Mouse (Mus musculus) yolk sac, embryonic 10.5 days (tissue): Measurements from ENCODE around the gene Sobp.
A peak's percentile ranks its signal among the peaks of the same experiment; 100 is the strongest.

ENCODE experiments used
- DNase-seq: peaks from one replicate; pipeline ENCODE4 v3.0.0-alpha.2; 2017; ENCODE audit warnings: low spot score

Gene Sobp

DNA sequence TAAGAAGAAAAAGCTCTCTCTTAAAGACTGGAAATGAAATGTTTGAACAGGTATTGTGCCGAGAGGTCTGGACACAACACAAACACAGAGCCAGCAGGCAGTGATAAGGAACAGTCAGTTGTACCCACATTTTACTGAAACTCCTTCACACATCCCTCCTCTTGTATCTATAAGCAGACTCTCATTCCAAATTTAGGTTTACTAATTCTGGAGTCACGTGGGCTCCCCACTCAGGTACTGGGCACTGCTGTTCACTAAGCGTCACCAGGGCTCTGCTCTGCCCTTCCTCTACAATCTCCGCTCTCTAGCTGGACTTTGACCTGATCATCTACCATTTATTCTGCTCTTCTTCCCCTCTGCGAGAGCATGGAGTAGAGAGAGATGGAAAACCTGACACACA is 15.4 kb downstream of the Sobp start:
- no peak for DNase-seq

GRCm38 (mm10) chr10:43155046-43155560 is 19.2 kb downstream of the Sobp start:
- peak; percentile 80 for DNase-seq

DNA sequence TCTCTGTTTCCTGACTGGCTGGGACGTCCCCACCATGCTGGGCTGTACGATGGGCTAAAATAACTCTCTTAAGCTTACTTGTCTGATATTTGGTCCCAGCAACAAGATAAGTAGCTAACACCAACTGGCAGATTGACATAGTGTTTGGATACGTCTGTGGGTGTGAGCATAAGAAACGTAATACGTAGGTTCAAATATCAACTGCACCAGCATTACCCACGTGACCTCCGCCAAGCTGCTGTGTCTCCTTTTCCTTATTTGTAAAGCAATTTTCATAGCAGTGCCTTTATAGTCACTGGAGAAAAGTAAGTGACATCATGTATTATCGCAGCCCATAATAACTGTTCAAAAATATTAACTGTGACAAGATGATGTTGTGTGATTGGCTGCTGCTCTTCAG is 21.7 kb downstream of the Sobp start:
- DNase-seq = no peak

DNA sequence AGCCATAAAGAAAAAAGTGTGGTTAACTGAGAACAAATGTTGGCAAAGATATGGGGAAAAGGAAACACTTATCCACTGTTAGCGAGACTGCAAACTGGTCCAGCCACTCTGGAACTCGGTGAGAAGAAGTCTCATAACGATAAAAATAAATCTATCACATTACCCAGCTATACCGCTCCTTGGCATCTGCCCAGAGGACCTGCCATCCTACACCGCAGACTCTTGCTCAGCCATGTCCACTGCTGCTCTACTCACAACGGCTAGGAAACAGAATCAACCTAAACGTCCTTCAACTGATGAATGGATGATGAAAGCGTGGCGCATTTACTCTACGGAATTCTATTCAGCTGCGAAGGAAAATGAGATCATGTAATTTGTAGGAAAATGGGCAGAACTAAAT is 25.9 kb downstream of the Sobp start:
- DNase-seq = no peak

- DNase-seq = no peak
Observed at GRCm38 (mm10) chr10:43143173-43143572, 31.2 kb downstream of the Sobp start.

GRCm38 (mm10) chr10:43134027-43134426 is 40.3 kb downstream of the Sobp start:
- DNase-seq = no peak

DNA sequence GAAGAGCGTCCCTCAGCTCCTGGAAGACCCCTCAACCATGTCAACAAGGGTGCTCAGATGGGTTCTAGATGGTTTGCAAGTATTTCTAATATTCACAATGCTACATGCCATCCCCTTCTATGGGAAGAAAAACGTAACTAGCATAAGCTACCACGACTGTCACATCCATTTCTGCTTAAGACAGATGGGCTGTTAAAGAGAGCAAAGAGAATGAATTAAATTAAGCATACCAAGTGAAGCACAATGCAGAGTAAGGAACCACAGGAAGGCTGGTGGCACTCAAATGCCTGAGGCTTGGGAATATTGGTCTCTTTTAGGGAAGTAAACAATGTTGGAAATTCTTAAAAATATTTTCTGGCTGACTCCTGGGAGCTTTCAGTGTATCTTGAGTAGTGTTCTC is 45.6 kb downstream of the Sobp start:
- no peak for DNase-seq

DNA sequence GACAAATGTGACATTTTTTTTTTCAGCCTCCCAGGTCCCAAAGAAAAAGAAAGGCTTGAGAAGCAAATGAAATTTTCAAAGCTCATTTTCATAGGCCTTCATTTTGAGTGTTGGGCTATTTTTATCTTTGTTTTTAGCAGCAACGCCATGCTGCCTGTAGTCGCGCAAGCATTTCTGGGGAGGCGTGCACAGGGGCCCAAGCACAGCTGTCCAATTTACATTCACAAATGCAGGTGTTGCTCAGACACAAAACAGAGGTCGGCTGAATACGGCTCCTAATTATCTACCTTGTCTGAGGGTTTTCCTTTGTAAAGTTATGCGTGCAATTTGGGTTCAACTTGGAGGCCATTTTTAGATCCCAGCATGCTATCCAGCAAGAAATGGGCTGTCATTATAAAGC is 49.8 kb downstream of the Sobp start:
- no peak for DNase-seq

GRCm38 (mm10) chr10:43124156-43124555 is 50.2 kb downstream of the Sobp start:
- no peak for DNase-seq

GRCm38 (mm10) chr10:43123422-43123821 is 50.9 kb downstream of the Sobp start:
- no peak for DNase-seq

- no peak for DNase-seq
Observed at GRCm38 (mm10) chr10:43120688-43121450, 53.5 kb downstream of the Sobp start.

GRCm38 (mm10) chr10:43116083-43116927 is 58.0 kb downstream of the Sobp start:
- no peak for DNase-seq

DNA sequence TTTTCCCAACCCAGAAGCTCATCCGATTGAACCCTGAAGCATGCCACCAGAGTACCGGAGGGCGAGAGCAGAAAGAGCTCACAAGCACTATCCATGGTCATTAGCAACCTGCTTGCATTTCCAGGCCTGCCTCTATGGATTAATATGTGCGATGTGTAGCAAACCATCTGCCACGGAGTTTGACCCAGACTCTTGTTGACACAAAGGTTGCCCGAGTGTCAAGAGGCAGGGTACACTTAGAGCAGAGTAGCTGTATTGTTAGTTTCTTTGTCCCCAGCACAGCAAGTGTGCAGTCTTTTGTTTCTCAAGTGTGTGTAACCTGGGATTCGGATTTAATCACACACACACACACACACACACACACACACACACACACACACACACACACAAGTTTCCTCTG is 62.0 kb downstream of the Sobp start:
- DNase-seq = no peak

DNA sequence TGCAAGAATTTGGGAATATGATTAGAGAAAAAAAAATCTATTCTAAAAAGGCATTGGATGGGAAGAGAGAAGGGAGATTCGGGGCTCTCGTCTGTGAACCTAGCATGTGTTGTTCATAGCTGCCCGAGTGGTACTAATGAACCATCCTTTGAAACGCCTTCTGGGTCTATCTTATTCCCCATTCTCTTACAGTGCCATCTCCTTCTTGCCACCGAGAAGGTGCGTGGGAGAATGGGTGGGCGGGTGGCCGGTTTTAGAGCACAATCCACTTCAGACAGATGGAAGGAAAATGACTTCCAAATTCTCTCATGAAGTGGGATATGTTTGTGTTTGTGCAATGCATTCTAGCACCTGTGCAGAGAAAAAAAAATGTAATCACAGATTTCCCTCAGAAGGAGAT is 67.7 kb downstream of the Sobp start:
- DNase-seq = no peak

DNA sequence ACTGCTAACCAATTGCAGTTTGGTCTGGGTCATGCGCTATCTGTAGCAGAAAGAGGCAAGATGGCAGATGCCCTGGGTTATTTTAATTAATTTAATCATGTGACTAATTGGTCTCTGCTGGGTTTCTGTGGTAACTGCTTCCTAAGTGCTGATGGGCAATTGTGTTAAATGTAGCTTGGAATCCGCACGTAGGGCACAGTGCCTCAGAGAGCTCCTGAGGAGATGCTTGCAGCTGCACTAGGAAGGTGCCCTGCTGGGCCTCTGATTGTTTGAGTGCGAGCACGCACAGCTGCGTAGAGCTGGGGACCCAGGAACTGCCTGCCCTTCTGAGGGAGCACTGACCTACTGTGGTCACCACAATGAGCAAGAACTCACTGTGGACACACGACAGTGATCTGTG is 68.1 kb downstream of the Sobp start:
- DNase-seq = no peak

DNA sequence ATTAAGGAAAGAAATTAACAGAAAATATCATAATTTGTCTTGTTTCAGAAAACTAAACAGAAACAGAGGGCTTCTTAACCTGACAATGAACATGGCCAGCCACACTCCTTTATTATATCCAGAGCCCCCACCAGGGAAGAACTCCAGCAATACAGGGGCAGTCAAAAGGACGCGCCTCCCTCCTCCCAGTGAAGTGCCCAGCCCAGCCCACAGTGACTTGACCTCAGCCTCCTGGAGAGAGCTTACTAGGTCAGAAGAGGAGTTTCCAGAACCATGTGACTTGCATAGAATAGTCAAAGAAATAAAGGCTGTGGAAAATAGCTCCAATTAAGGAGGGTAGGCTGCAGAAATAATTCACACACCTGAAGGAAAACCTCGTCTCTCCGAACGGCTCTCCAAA is 73.8 kb downstream of the Sobp start:
- DNase-seq = no peak

DNA sequence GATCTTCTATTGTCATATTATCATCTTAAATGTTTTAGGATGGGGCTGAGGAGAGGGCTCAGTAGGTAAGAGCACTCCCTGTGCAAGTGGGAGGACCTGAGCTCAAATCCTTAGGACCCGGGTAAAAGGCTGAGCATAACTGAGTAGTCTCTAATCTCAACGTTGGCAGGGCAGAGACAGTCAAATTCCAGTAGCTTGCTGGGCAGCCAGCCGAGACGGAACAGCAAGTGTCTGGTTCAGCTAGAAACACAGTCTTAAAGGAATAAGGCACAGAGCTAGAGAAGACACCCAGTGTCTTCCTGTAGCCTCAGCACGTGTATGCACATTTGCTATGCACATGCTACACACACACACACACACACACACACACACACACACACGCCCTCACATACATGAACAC is 75.1 kb downstream of the Sobp start:
- no peak for DNase-seq

- no peak for DNase-seq
Observed at GRCm38 (mm10) chr10:43097755-43098154, 76.6 kb downstream of the Sobp start.

DNA sequence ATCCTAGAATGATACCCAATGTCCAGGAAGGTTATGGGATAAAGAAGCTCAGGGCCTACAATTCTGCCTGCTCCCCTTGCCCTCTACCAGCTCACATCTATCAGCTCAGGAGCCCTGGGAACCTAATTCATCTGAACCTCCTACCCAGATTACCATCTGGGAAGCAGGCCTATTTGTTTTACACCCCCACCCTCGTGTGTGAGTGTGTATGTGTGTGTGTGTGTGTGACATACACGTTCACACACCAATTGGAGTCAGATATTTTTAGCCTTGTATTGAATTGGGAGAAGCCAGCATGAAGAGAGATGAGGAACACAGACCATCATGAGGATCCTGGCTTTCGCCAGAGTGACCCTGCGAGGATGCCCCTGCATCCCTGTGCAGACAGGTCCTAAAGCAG is 77.7 kb downstream of the Sobp start:
- no peak for DNase-seq

DNA sequence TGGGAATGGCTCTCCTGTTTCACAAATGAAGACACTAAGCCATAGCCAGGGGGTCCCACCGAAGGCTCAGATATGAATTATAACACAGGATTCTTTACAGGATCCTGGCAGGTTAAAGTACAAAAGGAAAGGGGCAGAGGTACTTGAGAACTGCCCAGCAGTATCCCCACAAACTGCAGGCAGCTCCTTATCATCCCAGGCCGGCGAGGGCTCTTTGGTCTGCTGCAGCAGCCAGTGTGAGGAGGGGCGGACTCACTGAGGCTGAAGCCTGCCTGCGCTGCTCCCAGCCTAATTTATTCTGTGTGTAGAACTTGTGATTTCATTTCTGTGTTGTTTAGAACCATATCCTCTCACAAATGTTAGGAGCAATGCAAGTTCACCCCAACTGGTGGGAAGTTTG is 79.8 kb downstream of the Sobp start:
- DNase-seq = no peak

DNA sequence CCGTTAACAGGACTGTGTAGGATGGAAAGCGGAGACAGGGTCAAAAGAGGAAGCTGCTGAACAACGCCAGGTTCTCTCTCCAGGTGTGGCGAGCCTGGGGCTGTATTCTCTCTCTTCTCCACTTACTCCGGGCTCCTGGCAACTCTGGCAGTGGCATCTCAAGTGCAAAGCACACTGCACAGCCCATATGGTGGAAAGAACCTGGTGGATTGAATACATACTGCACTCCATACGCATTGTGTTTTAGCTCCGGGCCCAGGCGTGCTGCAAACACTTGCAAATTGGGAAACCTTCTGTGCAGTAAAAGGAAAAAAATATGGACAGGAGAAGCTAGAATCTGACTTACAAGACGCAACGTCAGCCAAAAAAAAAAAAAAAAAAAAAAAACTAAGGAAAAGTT is 80.9 kb downstream of the Sobp start:
- no peak for DNase-seq

GRCm38 (mm10) chr10:43090040-43090439 is 84.3 kb downstream of the Sobp start:
- DNase-seq = no peak

GRCm38 (mm10) chr10:43087421-43087820 is 86.9 kb downstream of the Sobp start:
- DNase-seq = no peak
